Mouse (Mus musculus) G1E (cell line): ENCODE results near the gene Wap. TPM values are rescaled to one million over a fixed set of nuclear protein-coding genes. Genes with fewer than 3 reads are reported as not detected.

Source experiments
- ATAC-seq: 2 replicates; pipeline ENCODE4 v1.8.0; 2016; ENCODE audit warnings: mild to moderate bottlenecking; ENCODE audit not compliant: insufficient number of reproducible peaks, poor library complexity, low FRiP score, severe bottlenecking; ENCODE audit errors: extremely low read depth
- DNase-seq: peaks from one replicate; pipeline ENCODE4 v3.0.0; 2012; ENCODE audit warnings: low spot score
- H3K27me3 ChIP-seq: 2 replicates; pipeline ENCODE4 v1.6.1; 2012; ENCODE audit warnings: mild to moderate bottlenecking, low read length, inconsistent platforms; ENCODE audit not compliant: insufficient read depth
- H3K36me3 ChIP-seq: replicated peaks from 2 replicates; pipeline ENCODE3; 2012; ENCODE audit warnings: mild to moderate bottlenecking, inconsistent platforms
- H3K4me1 ChIP-seq: 2 replicates; pipeline ENCODE4 v1.6.1; 2012; ENCODE audit warnings: low read depth, low read length, inconsistent platforms, mixed read lengths; ENCODE audit not compliant: insufficient read depth
- H3K4me3 ChIP-seq: 2 replicates; pipeline ENCODE4 v1.5.1; 2012; ENCODE audit warnings: low read depth, mild to moderate bottlenecking, inconsistent platforms, low read length, moderate library complexity, mixed read lengths
- H3K9me3 ChIP-seq: replicated peaks from 2 replicates; pipeline ENCODE4 v1.6.1; 2012; ENCODE audit warnings: inconsistent platforms
- CTCF ChIP-seq: IDR thresholded peaks from 2 replicates; pipeline ENCODE4 v1.5.1; 2012; ENCODE audit warnings: low read depth, low read length, inconsistent platforms, mixed read lengths
- GATA1 ChIP-seq: IDR thresholded peaks from 2 replicates; pipeline ENCODE4 v1.6.1; 2012; ENCODE audit warnings: borderline replicate concordance, low read length, inconsistent platforms, mixed read lengths
- GATA2 ChIP-seq: IDR thresholded peaks from 2 replicates; pipeline ENCODE4 v1.6.1; 2012; ENCODE audit warnings: low read depth, low read length, inconsistent platforms, borderline replicate concordance
- POLR2AphosphoS5 ChIP-seq: IDR thresholded peaks from 2 replicates; pipeline ENCODE4 v1.6.1; 2012; ENCODE audit warnings: low read depth, low read length, inconsistent platforms; ENCODE audit not compliant: insufficient replicate concordance
- TAL1 ChIP-seq: conservative IDR thresholded peaks from 2 replicates; pipeline ENCODE4 v1.6.1; 2012; ENCODE audit warnings: low read depth, low read length, inconsistent platforms, mixed read lengths
- polyA plus RNA-seq: library from polyadenylated mRNA; stranded (reverse); fragments of >175 nt; gene quantifications from 2 replicates; pipeline ENCODE4 v1.2.3, GENCODE M21; 2012
- total RNA-seq, 2 experiments: library from RNA; stranded (forward) in 1 of 2; stranded (reverse) in 1 of 2; fragments of 200-1000 nt in 1 of 2; fragments of >200 nt in 1 of 2; fragmentation: Nextera tagmentation in 1 of 2; gene quantifications; 2 replicates each; pipeline ENCODE4 v1.2.3; 2014 to 2017

Wap gene
- total and polyA plus RNA-seq, 3 experiments, result not detected

DNA sequence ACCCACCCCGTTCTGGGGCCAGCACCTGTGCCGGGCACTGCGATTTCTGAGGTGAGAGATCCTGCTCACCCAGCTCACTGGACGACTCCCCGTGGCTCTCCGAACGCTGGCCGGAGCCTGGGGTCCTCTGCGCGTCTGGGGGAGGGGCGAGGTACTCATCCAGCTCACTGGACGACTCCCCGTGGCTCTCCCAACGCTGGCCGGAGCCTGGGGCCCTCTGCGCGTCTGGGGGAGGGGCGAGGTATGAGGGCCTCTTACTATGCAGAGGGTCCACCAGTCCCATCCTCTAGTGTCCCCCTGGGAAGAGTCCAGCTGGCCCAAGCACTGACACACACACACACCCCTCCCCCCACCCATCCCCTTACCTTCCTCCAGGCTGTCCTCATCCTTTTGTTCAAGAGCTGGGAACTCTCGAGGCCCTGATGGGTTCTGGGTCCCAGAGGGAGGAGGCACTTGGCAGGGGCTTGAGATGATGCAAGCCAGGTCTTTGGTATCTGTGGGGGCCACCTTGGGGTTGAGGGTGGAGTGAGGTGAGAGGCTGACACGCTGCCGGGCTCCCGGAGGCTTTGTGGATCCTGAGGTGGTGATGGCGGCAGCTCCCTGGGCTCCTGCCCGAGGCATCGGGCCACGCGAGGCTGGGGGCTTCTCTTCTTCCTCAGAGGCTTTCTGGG, 39.3 kb downstream of the Wap start:
- Histone ChIP-seq H3K36me3 (peaks cover 81% of the 10 kb centered on the region), H3K27me3 (peaks cover 26% of the 10 kb centered on the region), H3K4me3 (no peak overlapping the region; the same call in 1 of the 2 replicates), H3K9me3 (no peaks in the 10 kb centered on the region), H3K4me1 (peaks cover 58% of the 10 kb centered on the region)
- no peak for ATAC-seq
- no peak for TF ChIP-seq CTCF
- TF ChIP-seq POLR2AphosphoS5, result no peak
- TF ChIP-seq GATA2, result no peak
- TF ChIP-seq GATA1, result no peak
- TF ChIP-seq TAL1, result no peak
- DNase-seq, result no peak

DNA sequence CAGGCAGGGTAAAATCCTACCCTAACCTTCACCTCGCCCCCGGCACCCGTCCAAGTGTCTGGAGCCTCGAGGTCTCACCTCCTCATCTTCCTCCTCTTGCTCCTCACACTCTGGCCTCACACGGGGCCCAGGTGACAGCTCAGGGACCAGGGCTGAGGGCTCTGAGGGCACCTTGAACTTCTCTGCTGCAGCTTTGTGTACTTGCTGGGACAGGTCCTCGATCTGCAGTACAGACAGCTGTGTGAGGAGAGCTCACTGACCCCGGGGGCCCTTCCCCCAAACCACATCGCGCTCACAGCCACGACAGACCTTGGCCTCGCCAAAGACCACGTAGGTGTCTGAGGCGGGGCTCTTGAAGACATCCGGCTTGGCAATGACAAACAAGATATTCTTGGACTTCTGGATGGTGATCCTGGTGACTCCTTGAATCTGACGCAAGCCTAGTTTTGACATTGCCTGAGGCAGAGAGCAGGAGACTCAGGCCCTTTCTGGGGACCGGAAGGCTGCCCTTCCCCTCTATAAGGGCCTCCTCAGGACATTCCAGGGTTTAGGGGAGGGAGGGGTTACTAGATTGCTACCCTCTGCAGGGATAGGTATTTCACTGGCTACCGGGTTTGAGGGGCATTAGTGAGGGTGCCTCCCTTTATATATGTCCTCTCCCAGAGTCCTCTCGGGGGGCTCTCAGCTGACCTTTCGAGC, 40.1 kb downstream of the Wap start:
- TF ChIP-seq CTCF (no peak), TAL1 (no peak), POLR2AphosphoS5 (no peak), GATA1 (no peak), GATA2 (no peak)
- Histone ChIP-seq H3K9me3 (no peaks in the 10 kb centered on the region), H3K4me1 (peaks cover 58% of the 10 kb centered on the region), H3K27me3 (peaks cover 18% of the 10 kb centered on the region), H3K4me3 (no peak overlapping the region), H3K36me3 (peaks cover 89% of the 10 kb centered on the region)
- ATAC-seq (no peak), DNase-seq (no peak)

DNA sequence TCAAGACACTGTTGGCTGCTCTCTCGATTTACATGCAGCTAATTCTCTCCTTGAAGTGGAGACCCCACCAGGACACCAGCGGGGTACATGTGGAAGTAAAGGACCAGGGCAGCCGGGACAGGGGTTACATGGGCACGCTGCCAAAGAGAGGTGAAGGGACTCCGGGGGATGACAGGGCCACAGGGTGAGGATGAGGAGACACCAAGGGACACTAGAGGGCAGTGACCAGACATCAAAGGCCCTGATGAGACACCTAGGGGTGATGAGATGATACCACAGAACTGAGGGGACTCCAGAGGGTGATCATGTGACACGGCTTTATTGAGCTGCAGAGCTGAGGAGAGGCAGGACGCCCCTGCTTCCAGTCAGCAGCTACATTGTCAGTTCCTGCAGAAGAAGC, 40.9 kb downstream of the Wap start:
- no peak for ATAC-seq
- no peak for DNase-seq
- TF ChIP-seq POLR2AphosphoS5 (no peak), GATA1 (no peak), CTCF (no peak), GATA2 (no peak), TAL1 (no peak)
- Histone ChIP-seq H3K9me3 (no peaks in the 10 kb centered on the region), H3K36me3 (peaks cover 97% of the 10 kb centered on the region), H3K4me3 (no peak overlapping the region), H3K27me3 (peaks cover 10% of the 10 kb centered on the region; the same call in 1 of the 2 replicates), H3K4me1 (peaks cover 63% of the 10 kb centered on the region)

DNA sequence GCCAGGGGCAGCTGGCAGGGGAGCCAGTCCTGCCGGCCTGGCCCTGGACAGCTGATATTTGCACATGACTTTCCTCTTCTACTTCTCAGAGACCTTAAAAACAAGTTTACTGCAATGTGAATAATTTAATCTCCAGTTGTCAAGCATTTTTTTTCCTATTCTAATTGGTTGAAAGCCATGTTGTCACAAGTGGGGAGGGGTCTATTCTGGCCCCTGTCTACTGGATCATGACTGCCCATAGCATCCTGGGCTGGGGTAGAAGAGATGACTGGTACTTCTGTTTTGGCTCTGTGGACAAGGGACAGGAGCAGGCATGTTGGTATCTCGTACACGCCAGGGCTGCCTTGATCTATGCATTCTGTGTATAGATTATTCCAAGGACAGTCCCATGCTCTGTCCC, 41.8 kb downstream of the Wap start:
- no peak for ATAC-seq
- no peak for DNase-seq
- no peak overlapping the region for H3K4me3 ChIP-seq
- peaks cover under 1% of the 10 kb centered on the region; the same call in 1 of the 2 replicates for H3K27me3 ChIP-seq
- H3K4me1 ChIP-seq, result peaks cover 63% of the 10 kb centered on the region
- TF ChIP-seq GATA1 (no peak), TAL1 (no peak), CTCF (no peak), POLR2AphosphoS5 (no peak), GATA2 (no peak)
- no peaks in the 10 kb centered on the region for H3K9me3 ChIP-seq
- peaks cover 98% of the 10 kb centered on the region for H3K36me3 ChIP-seq

DNA sequence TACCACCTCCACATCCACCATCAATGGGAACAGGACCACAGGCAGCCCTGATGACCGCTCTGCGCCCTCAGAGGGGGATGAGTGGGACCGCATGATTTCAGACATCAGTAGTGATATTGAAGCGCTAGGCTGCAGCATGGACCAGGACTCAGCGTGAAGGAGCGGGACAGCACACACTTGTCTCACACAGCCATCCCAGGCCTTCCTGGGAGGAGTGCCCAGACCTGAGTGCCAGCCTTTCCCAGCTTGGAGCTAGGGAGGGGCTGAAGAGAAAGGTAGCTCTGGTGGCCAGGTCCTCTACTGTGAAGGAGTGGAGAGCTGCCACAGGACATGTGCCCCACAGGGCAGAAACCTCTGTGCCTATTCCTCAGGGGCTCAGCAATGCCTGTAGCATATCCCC, 42.2 kb downstream of the Wap start:
- Histone ChIP-seq H3K9me3 (no peaks in the 10 kb centered on the region), H3K27me3 (no peaks in the 10 kb centered on the region), H3K4me1 (peaks cover 62% of the 10 kb centered on the region), H3K4me3 (no peak overlapping the region), H3K36me3 (peaks cover 99% of the 10 kb centered on the region)
- DNase-seq (no peak), ATAC-seq (no peak)
- TF ChIP-seq GATA1 (no peak), POLR2AphosphoS5 (no peak), TAL1 (no peak), CTCF (no peak), GATA2 (no peak)

DNA sequence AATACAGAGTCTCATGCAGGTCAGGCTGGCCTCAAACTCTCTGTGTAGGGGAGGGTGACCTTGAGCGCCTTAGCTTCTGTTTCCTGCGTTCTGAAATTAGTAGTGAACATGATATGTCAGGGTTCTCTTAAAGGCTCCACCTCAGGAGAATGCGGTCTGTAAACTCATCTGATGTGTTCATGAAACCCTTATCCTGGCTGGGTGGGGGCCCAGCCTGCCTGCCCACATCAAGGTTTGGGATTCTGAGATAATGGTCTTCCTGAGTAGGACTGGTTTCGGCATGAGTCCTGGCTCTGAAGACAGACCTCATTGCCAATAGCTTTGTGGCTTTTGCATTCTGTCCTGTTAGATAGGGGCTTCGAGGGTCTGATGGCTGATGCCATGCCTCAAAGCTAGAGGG, 43.1 kb downstream of the Wap start:
- no peak overlapping the region for H3K4me3 ChIP-seq
- peaks cover 99% of the 10 kb centered on the region for H3K36me3 ChIP-seq
- peaks cover 54% of the 10 kb centered on the region for H3K4me1 ChIP-seq
- no peaks in the 10 kb centered on the region for H3K9me3 ChIP-seq
- TF ChIP-seq TAL1, result 0 out of 2 replicates have a peak, but pooled peaks have one; percentile 15
- no peak for TF ChIP-seq GATA1
- TF ChIP-seq CTCF, result no peak
- ATAC-seq (no peak), DNase-seq (no peak)
- no peaks in the 10 kb centered on the region for H3K27me3 ChIP-seq

DNA sequence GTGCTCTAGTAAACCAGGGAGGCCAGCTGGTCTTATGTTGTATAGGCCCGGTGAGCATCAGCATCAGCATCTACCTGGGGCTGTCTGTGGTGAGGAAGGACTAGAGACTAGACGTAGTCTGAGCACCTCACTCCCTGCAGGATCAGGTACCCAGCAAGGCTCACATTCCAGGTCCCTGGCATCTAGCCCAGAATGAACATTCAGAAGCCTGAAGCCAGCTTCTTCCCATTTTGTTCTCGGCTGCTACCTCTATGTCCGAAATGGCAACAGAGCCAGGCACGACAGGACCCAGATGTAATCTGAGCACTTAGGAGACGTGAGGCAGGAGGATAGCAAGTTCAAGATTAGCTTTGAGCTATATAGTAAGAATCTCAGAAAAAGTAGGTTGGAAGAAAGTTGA, 43.6 kb downstream of the Wap start:
- H3K4me1 ChIP-seq, result peaks cover 49% of the 10 kb centered on the region
- ATAC-seq (no peak), DNase-seq (no peak)
- TF ChIP-seq CTCF (no peak), TAL1 (no peak), POLR2AphosphoS5 (no peak), GATA2 (no peak), GATA1 (no peak)
- peaks cover 99% of the 10 kb centered on the region for H3K36me3 ChIP-seq
- no peaks in the 10 kb centered on the region for H3K27me3 ChIP-seq
- H3K4me3 ChIP-seq, result no peak overlapping the region
- no peaks in the 10 kb centered on the region for H3K9me3 ChIP-seq
